Mouse (Mus musculus): ENCODE results near the gene Ooep. TPM values are rescaled to one million over a fixed set of nuclear protein-coding genes. Genes with fewer than 3 reads are reported as not detected.
"Not testable (repeated sequence)": the region's sequence is repeated elsewhere in the genome, so short reads cannot be mapped to it uniquely, and the experiment has no call there.

Gene Ooep
- total RNA-seq, 2 experiments from 2014 or later = 0.17 TPM; not detected in 1

DNA sequence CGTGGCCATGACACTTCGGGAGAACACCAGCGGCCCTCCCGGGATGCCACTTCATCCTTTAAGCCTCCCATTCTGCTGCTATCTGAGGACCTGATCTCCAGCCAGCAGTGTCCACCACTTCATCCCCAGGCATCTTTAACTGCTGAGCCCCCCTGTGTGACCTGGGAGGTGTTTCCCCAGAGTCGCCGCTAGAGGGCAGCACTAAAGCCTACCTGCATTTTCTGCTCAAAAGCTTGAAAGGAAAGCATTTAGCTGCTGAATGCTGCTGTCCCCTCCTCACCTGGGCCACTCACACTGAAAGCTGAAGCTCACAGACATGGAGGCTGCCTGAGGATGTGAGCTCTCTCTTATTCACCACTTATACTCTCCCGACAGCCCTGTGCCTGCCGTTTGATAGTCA is 38.2 kb downstream of the Ooep start:
- peak in 1 of 2 experiments; percentile 30 for DNase-seq (ENCODE audit: low spot score in 2 of 2)
- TF ChIP-seq CTCF (conservative IDR thresholded peaks at IDR 0.05) = peak; percentile 85
- not testable (repeated sequence) for H3K27ac ChIP-seq, H3K4me3 ChIP-seq

DNA sequence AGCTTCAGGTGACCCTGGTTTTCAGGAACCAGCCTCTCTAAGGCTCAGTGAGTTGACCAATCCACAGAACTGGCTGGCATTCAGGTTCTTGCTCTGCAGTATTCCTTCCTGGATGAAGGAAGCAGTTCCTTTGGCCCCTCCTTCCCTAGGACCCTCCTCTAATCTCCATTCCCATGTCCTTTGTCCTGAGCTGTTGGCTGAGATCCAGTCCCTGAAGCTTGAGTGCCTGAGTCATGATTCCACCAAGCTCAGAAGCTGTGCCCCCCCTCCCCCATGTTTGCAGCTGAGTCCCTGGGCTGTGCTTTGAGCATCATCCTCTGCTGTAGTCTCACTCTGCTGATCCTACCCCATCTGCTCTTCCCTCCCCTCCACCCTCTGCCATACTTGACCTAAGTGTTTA is 41.5 kb downstream of the Ooep start:
- H3K4me3 ChIP-seq; DNase-seq (ENCODE audit: low spot score in 2 of 2): not testable (repeated sequence)

DNA sequence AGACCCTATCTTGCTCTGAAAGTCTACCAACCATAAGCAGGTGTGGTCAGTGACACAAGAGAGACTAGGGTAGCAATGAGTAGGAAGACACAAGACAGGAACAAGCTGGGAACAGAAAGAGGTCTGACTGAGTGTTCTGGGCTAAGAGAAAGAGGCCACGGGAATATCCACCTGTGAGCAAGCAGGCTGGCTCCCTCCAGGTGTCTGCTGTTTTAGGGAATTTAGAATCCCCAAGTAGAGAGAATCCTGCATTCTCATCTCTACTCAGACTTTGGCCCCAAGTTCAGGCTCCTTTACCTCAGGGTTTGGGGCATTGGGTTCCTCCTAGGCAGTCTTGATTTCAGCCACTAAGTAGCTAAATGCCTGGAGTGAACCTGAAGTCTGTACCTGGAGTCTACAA is 51.2 kb downstream of the Ooep start, which contains the start of gene Omt2b:
TSS of gene Omt2b (plus strand) at position 301 of the 400 bp plus-strand sequence.
- not testable (repeated sequence) for H3K4me3 ChIP-seq; DNase-seq (ENCODE audit: low spot score in 2 of 2); H3K27ac ChIP-seq

More for the DNA sequence above, 41.5 kb downstream of the Ooep start:
- not testable (repeated sequence) for H3K27ac ChIP-seq

Other genes starting within 250 kb of the Ooep start
- 10 to 100 TPM; 48.4 to 50.1 TPM for gene Gsta4, start 196.0 kb downstream of the Ooep start, total RNA-seq (2021)
- gene Gsta1, start 148.1 kb downstream of the Ooep start, total RNA-seq (2021) = not detected
- gene Gm3776, start 121.6 kb downstream of the Ooep start, total RNA-seq (2021) = not detected
- not detected for gene Gm10639, start 88.8 kb downstream of the Ooep start, total RNA-seq (2021)
- not detected for gene Omt2a, start 63.9 kb downstream of the Ooep start, total RNA-seq (2021)
- gene Omt2b, start 51.1 kb downstream of the Ooep start, total RNA-seq (2021) = not detected
- not detected for gene Gsta2, start 22.9 kb downstream of the Ooep start, total RNA-seq (2021)
- not detected for gene Dppa5a, start 10.5 kb downstream of the Ooep start, total RNA-seq (2021)
- gene Ddx43, start 17.1 kb upstream of the Ooep start, total RNA-seq (2021) = not detected
- gene Cgas, start 64.5 kb upstream of the Ooep start, total RNA-seq (2021) = under 1 TPM; 0.79 to 0.92 TPM
- gene Mto1, start 69.5 kb upstream of the Ooep start, total RNA-seq (2021) = 10 to 100 TPM; 25.1 to 25.8 TPM
- gene Gm17324, start 70.1 kb upstream of the Ooep start, total RNA-seq (2021) = 1 to 10 TPM; 1.3 to 1.5 TPM
- 1,000 to 10,000 TPM; 3,119 to 3,317 TPM for gene Eef1a1, start 110.4 kb upstream of the Ooep start, total RNA-seq (2021)
- 10 to 100 TPM; 23.0 to 24.5 TPM for gene Slc17a5, start 209.3 kb upstream of the Ooep start, total RNA-seq (2021)
- gene Cd109, start 236.8 kb upstream of the Ooep start, total RNA-seq (2021) = 1 to 10 TPM; 3.1 to 3.5 TPM

Data from layer of hippocampus, adult 2 months (tissue).